Mouse (Mus musculus): ENCODE measurements at regions not wholly inside any gene's neighbourhood (a gene's known extent, or its start where the extent isn't known, plus 50 kb on each side); places are given as distances from the start of the nearest gene placed in this dataset.

DNA sequence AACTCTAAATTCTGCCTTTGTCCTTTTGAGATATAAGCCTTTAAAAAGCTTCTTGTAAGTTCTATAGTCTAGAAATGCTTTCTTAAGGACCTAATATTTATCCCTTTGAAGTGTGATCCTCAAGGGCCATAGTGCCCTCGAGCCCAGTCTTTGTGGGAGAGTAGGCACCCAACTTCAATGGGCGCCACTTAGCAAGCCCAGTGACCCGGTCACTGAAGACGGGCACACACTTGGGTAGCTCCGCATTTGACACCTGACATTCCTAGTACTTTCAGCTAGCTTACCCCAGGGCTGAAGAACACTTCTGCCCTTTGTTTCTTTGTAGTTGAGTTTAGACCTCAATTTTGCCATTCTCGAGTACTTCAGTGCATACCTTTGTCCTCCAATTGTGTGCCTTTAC lies 182.1 kb downstream of the Rsl24d1 start:
- TF ChIP-seq CTCF (IDR thresholded peaks at IDR 0.05; ENCODE audit: low read depth, low read length) (no peak), POLR2A (IDR thresholded peaks at IDR 0.05; ENCODE audit: insufficient read depth, low read length) (no peak)

Measured in ES-Bruce4 (cell line).